Mouse (Mus musculus): ENCODE data around the gene Gm49396.

The Gm49396 gene

DNA sequence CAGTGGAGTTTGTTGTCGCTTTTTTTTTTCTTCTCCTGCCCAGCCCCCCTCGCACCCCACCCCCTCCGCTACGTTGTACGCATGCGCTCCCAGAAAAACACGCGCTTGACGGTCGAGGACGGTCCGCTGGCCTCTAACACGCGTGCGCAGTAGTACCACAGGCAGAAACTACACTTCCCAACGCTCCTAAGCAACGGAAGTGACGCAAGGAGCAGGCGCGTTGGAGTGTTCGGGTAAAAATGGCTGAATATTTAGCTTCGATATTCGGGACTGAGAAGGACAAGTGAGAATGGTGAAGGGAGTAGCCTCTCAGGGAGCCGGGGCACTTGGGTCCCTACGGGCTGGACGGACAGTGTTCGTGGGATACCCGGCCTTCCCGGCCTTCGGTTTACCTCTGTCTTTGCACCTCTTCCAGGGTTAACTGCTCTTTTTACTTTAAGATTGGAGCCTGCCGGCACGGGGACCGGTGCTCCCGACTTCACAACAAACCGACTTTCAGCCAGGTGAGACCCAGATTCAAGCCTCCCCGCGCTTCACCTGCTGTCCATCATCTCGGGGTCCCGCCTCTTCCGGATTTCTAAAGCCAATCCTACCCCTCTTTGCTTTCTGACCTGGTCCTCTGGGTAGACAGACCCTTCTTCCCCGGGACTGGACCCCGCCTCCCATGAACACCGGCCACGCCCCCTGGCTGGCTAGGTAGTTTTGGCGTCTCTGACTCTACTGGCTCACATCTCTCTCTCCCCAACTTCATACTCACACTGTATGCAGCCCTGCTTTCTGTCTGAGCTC is at the start of gene Gm49396, which contains the start of the genes U2af1l4 and Psenen:
TSS of gene Gm49396 (plus strand) at position 228 of the 789 bp plus-strand sequence.
TSS of gene U2af1l4 (plus strand) at position 185 of the 789 bp plus-strand sequence.
TSS of gene Psenen (minus strand) at position 511 of the 789 bp plus-strand sequence.
- DNase-seq (ENCODE audit: low read depth in 1 of 2, low spot score in 2 of 2): peak; percentile 84 to 89

DNA sequence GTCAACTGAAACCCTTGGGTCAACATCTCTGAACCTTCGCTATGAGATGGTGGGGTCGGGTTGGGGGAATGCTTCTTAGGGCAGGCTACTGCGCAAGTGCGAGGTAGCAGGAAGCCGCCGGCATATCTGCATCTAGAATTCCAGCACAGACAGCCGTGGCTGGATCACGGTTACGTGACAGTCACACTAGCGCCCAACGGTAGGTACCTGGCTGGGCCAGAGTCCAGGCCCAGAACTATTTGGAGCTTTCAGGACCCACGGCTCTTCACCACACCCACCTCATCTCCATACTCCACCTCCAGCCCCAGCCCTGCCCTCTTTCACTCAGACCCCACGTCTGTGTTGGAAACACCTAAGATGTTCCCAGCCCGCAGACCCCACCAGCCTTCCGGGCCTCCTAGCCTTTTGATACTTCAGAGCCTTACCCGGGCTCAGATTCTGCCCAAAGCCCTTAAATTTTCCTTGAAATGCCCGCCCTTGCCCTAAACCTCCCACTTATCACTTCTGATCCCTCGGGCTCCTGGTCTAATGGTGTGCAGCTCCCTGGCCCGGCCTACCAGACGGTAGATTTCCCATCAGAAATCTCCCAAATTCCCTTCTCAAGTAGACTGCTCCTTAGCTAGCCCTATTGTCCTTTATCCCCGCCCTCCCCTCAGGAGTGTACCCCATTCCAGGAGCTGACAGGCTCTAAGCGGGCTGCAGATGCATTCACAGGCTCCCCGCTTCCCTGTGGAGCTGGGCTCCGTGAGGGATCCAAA is 48.0 kb upstream of the Gm49396 start:
- no peak for DNase-seq (ENCODE audit: low read depth in 1 of 2, low spot score in 2 of 2)

DNA sequence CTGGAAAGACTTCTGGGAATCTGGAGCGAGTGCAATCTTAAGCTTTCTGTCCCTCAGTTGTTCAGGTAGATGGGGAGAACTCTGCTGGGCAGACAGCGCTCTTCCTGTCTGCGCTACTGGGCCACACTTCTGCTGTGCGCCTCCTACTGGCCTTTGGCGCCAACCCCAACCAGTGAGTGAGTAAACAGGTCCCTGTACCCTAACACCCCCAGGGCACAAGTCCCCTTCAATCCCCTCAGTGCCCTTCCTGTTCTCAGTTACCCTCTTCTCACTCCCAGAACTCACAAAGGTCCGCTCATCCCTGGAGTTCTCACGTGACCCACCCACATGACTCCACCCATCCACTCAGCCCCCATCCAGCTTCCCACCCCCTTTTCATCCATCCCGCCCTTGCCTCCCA is 44.8 kb upstream of the Gm49396 start:
- DNase-seq (ENCODE audit: low read depth in 1 of 2, low spot score in 2 of 2): no peak

DNA sequence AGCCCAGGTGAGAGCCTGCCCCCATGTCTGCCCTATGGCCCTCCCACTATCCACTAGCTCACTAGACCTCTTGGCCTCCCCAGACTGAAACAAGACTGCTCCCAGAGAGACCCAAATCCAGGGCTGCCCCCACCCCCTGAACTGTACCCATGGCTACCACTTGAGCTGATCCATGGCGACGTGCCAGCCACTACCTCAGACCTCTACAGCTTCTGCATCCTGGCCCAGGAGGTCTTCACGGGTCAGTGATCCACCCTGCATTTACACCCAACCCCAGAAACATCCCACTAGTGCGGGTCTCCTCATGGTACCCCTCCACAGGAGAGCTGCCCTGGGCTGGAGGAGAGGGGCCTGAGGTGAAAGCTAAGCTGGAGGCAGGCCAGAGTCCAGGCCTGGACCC is 42.7 kb upstream of the Gm49396 start:
- DNase-seq (ENCODE audit: low read depth in 1 of 2, low spot score in 2 of 2): no peak

GRCm38 (mm10) chr7:30520856-30521255 is 42.3 kb upstream of the Gm49396 start:
- no peak for DNase-seq (ENCODE audit: low read depth in 1 of 2, low spot score in 2 of 2)

- no peak for DNase-seq (ENCODE audit: low read depth in 1 of 2, low spot score in 2 of 2)
Observed at GRCm38 (mm10) chr7:30522871-30523270, 40.3 kb upstream of the Gm49396 start.

- DNase-seq (ENCODE audit: low read depth in 1 of 2, low spot score in 2 of 2): no peak
Observed at GRCm38 (mm10) chr7:30524487-30524886, 38.7 kb upstream of the Gm49396 start.

GRCm38 (mm10) chr7:30525954-30526353 is 37.2 kb upstream of the Gm49396 start:
- DNase-seq (ENCODE audit: low read depth in 1 of 2, low spot score in 2 of 2): no peak

GRCm38 (mm10) chr7:30526399-30526798 is 36.7 kb upstream of the Gm49396 start:
- no peak for DNase-seq (ENCODE audit: low read depth in 1 of 2, low spot score in 2 of 2)

DNA sequence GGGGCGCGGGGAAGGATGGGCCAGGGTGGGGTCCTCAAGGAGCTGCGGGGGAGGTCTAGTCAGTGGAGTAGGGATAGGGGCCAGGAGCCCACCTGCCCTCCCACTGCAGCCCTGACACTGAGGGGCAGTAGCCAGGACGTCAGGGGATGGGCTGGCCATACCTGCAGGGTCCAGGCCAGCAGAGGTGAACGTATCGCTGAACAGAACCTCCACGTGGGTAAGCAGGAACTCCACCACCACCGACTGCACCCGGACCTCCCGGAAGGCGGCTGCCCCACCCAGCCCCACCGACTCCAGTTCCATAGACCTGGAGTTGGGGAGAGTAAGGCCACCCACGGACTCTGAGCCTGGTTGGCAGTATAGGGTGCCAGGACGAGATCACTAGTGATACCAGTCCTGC is 36.2 kb upstream of the Gm49396 start:
- DNase-seq (ENCODE audit: low read depth in 1 of 2, low spot score in 2 of 2): no peak

- no peak for DNase-seq (ENCODE audit: low read depth in 1 of 2, low spot score in 2 of 2)
Observed at GRCm38 (mm10) chr7:30531291-30531815, 31.8 kb upstream of the Gm49396 start.

GRCm38 (mm10) chr7:30532931-30533330 is 30.2 kb upstream of the Gm49396 start:
- no peak for DNase-seq (ENCODE audit: low read depth in 1 of 2, low spot score in 2 of 2)

- DNase-seq (ENCODE audit: low read depth in 1 of 2, low spot score in 2 of 2): no peak
Observed at GRCm38 (mm10) chr7:30533941-30534632, 29.1 kb upstream of the Gm49396 start.

DNA sequence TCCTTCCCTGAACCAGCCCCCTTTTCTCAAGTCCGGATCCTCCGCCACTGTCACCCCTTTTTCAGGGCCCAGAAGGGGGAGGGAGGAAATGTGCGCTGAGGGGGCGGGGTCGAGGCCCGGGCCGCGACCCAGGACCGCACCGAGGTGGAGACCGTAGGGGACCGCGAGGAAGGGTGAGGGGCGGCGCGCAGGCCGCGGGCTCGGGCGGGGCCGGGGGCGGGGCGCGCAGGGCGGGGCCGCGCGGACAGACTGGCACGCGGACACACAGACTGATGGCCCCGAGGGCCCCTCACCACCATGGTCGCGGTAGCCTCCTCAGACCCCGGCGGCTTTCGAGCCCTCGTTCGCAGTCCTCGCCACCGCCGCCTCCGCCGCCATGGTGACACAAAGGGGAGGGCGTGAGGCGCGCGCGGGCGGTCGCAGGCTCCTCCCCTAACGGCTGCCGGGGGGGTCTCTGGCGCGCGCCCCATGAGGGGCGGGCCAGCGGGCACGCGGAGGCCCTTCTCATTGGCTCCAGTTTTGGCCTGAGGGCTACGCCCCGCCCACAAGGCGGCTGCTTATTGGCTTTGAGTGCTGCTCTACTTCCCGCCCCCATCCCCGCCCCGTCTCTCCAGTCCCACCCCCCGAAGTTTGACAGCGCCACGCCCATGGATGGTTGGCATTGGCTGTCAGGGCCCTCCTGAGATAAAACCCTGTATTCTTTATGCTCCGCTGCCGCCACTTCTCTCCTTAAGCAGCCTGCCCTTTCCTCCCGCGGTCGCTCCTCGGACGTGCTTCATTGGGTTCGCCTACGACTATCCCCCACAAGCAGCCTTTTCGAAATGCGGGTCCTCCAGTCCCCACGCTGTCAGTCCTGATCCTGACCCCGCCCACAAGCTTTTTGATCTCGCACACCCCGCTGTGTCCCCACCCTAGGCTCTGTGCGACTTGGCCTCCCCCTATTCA is 28.2 kb upstream of the Gm49396 start, which contains the start of gene Arhgap33:
TSS of gene Arhgap33 (minus strand) at position 428 of the 945 bp plus-strand sequence.
- DNase-seq (ENCODE audit: low read depth in 1 of 2, low spot score in 2 of 2): peak; percentile 78 to 79

GRCm38 (mm10) chr7:30540572-30540971 is 22.6 kb upstream of the Gm49396 start:
- DNase-seq (ENCODE audit: low read depth in 1 of 2, low spot score in 2 of 2): no peak

DNA sequence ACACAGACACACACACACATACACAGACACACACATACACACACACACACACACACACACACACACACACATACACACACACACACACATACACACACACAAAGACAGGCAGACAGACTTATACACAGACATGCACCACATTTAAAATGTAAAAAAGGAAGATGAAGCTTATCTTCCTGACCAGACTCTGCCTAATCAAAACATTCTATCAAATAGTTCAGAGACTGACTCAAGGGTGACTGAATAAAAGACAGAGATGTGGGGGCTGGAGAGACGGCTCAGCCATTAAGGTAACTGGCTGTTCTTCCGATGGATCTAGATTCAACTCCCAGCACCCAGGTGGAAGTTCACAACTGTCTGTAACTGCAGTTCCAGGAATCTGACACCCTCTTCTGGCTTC is 18.8 kb upstream of the Gm49396 start:
- no peak for DNase-seq (ENCODE audit: low read depth in 1 of 2, low spot score in 2 of 2)

- no peak for DNase-seq (ENCODE audit: low read depth in 1 of 2, low spot score in 2 of 2)
Observed at GRCm38 (mm10) chr7:30549880-30550279, 13.3 kb upstream of the Gm49396 start.

- no peak for DNase-seq (ENCODE audit: low read depth in 1 of 2, low spot score in 2 of 2)
Observed at GRCm38 (mm10) chr7:30550603-30551002, 12.5 kb upstream of the Gm49396 start.

DNA sequence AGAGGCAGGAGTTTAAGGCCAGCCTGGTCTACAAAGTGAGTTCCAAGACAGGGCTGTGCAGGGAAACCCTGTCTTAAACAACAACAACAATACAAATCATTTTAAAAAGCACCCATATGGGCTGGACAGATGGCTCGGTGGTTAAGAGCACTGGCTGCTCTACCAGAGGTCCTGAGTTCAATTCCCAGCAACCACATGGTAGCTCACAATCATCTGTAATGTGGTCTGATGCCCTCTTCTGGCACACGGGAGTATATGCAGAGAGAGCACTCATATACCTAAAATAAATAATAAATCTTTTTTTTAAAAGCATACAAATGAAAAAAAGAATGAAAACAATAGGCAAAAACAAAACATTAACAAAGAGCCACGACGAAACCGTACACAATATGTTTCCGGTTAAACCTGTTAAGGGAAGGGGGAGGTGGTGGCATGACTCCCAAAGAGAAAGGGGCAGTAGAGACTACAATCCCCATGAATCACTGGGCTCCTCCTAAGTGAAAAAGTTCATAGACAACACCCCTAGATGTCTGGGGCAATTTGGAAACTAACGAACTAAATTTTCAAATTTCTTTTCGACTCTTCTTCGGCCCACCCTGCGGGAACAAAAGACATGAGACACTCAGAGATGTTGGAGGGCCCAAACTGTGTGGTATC is 11.6 kb upstream of the Gm49396 start:
- DNase-seq (ENCODE audit: low read depth in 1 of 2, low spot score in 2 of 2): peak in 1 of 2 experiments; percentile 41
